Mouse (Mus musculus) midbrain, embryonic 12.5 days (tissue): Measurements from ENCODE around the gene Car9. TPM values are rescaled to one million over a fixed set of nuclear protein-coding genes. Genes with fewer than 3 reads are reported as not detected.

Experiments
- ATAC-seq: fragments of 200-750 bp; cut with Nextera tagmentation; 2 replicates; pipeline ENCODE4 v1.8.0; 2017; ENCODE audit warnings: low read depth, moderate TSS enrichment, moderate library complexity; ENCODE audit not compliant: low FRiP score
- H3K27ac ChIP-seq: fragments of 300-500 bp; sonication (generic); replicated peaks from 2 replicates; pipeline ENCODE4 v1.5.1; 2016; ENCODE audit warnings: mild to moderate bottlenecking
- H3K27me3 ChIP-seq: fragments of 300-500 bp; sonication (generic); 2 replicates; pipeline ENCODE4 v1.6.1; 2016; ENCODE audit warnings: mild to moderate bottlenecking
- H3K36me3 ChIP-seq: fragments of 300-500 bp; sonication (generic); 2 replicates; pipeline ENCODE4 v1.6.1; 2016
- H3K4me1 ChIP-seq: fragments of 300-500 bp; sonication (generic); 2 replicates; pipeline ENCODE4 v1.6.1; 2016
- H3K4me2 ChIP-seq: fragments of 300-500 bp; sonication (generic); replicated peaks from 2 replicates; pipeline ENCODE4 v1.6.1; 2016; ENCODE audit warnings: mild to moderate bottlenecking, moderate library complexity
- H3K4me3 ChIP-seq: fragments of 300-500 bp; sonication (generic); 2 replicates; pipeline ENCODE4 v1.5.1; 2016; ENCODE audit warnings: mild to moderate bottlenecking
- H3K9ac ChIP-seq: fragments of 300-500 bp; sonication (generic); replicated peaks from 2 replicates; pipeline ENCODE4 v1.6.1; 2016; ENCODE audit warnings: mild to moderate bottlenecking, moderate library complexity
- H3K9me3 ChIP-seq: fragments of 300-500 bp; sonication (generic); 2 replicates; pipeline ENCODE4 v1.6.1; 2016; ENCODE audit warnings: mild to moderate bottlenecking
- WGBS: fragments of 180-500 bp; shearing (Covaris S2); methylation state at CpG from one replicate; pipeline ENCODE4 v1.1.7; 2016; 5-methylcytosine and 5-hydroxymethylcytosine counted together
- polyA plus RNA-seq: library from polyadenylated mRNA; unstranded; fragments of >200 nt; fragmentation: Nextera tagmentation; extraction: Ambion mirVana; gene quantifications from 2 replicates; pipeline ENCODE4 v1.2.1, GENCODE M21; 2016

The Car9 gene
- polyA plus RNA-seq, 1 experiment from 2014 or later, result 0.61 TPM

DNA sequence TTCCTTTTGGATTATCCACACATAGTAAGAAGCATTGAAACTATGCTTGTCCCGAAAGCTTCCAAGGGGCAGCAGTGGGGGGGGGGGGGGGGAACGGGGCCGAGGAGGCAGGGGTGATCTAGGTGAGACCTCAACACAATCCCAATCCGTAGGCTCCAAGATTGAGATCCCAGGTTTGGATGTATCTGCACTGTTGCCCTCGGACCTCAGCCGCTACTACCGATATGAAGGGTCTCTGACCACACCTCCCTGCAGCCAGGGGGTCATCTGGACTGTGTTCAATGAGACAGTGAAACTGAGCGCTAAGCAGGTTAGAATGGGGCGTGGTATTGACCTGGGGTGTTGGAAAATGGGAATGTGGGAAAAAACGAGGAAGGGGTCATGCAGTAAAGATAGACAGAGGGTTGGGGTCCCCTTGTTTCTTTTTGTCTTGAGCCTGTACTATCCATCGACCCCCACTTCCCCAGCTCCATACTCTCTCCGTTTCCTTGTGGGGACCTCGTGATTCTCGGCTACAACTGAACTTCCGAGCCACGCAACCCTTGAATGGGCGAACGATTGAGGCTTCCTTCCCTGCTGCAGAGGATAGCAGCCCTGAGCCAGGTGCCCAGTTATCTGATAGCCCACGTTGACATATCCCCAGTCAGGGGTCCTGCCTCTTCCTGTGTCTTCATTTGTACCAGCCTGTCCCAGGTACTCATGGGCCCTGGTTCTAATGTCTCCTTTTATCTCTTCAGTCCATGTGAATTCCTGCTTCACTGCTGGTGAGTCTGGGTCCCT, 5.1 kb downstream of the Car9 start:
- Histone ChIP-seq H3K4me1 (peaks cover 18% of the 10 kb centered on the region), H3K36me3 (no peaks in the 10 kb centered on the region), H3K4me3 (no peak overlapping the region), H3K4me2 (no peak overlapping the region), H3K9ac (no peak overlapping the region), H3K27ac (no peak overlapping the region), H3K27me3 (peaks cover 42% of the 10 kb centered on the region), H3K9me3 (no peaks in the 10 kb centered on the region)
- 76% methylated on average over 19 of the region's 19 CpGs for WGBS
- no peak for ATAC-seq

GRCm38 (mm10) chr4:43512653-43513052, 5.9 kb downstream of the Car9 start:
- no peak overlapping the region for H3K9ac ChIP-seq
- no peaks in the 10 kb centered on the region for H3K36me3 ChIP-seq
- WGBS, result 69% methylated on average over 7 of the region's 7 CpGs
- no peak for ATAC-seq
- H3K4me1 ChIP-seq, result peaks cover 18% of the 10 kb centered on the region
- H3K4me3 ChIP-seq, result no peak overlapping the region
- H3K27me3 ChIP-seq, result peaks cover 34% of the 10 kb centered on the region
- H3K4me2 ChIP-seq, result no peak overlapping the region
- H3K27ac ChIP-seq, result no peak overlapping the region
- no peaks in the 10 kb centered on the region for H3K9me3 ChIP-seq

DNA sequence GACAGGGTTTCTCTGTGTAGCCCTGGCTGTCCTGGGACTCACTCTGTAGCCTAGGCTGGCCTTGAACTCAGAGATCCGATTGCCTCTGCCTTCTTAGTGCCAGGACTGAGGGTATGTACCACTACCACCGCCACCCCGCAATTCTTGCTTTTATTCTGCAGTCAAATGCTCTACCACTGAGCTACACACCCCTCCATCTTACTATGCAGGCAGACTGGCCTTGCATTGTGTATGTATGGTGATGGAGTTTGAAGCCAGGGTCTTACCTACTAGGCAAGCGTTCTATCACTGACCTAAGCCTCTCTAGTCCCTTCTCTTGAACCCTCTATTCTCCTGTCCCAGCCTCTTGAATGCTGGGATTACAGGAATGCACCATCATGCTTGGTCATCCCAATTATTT, 6.5 kb downstream of the Car9 start:
- peaks cover 12% of the 10 kb centered on the region for H3K4me1 ChIP-seq
- H3K27me3 ChIP-seq, result peaks cover 33% of the 10 kb centered on the region
- H3K27ac ChIP-seq, result no peak overlapping the region
- no peak for ATAC-seq
- WGBS, result 94% methylated on average over 4 of the region's 4 CpGs
- no peaks in the 10 kb centered on the region for H3K9me3 ChIP-seq
- no peak overlapping the region for H3K4me3 ChIP-seq
- H3K4me2 ChIP-seq, result no peak overlapping the region
- no peak overlapping the region for H3K9ac ChIP-seq
- no peaks in the 10 kb centered on the region for H3K36me3 ChIP-seq

- no peaks in the 10 kb centered on the region for H3K9me3 ChIP-seq
- no peak overlapping the region for H3K9ac ChIP-seq
- H3K4me2 ChIP-seq, result no peak overlapping the region
- no peak overlapping the region for H3K4me3 ChIP-seq
- peaks cover 33% of the 10 kb centered on the region for H3K27me3 ChIP-seq
- H3K27ac ChIP-seq, result no peak overlapping the region
- peaks cover 12% of the 10 kb centered on the region for H3K4me1 ChIP-seq
- no peak for ATAC-seq
- 76% methylated on average over 4 of the region's 4 CpGs for WGBS
- H3K36me3 ChIP-seq, result no peaks in the 10 kb centered on the region
Observed at GRCm38 (mm10) chr4:43513791-43514190, 7.0 kb downstream of the Car9 start.

DNA sequence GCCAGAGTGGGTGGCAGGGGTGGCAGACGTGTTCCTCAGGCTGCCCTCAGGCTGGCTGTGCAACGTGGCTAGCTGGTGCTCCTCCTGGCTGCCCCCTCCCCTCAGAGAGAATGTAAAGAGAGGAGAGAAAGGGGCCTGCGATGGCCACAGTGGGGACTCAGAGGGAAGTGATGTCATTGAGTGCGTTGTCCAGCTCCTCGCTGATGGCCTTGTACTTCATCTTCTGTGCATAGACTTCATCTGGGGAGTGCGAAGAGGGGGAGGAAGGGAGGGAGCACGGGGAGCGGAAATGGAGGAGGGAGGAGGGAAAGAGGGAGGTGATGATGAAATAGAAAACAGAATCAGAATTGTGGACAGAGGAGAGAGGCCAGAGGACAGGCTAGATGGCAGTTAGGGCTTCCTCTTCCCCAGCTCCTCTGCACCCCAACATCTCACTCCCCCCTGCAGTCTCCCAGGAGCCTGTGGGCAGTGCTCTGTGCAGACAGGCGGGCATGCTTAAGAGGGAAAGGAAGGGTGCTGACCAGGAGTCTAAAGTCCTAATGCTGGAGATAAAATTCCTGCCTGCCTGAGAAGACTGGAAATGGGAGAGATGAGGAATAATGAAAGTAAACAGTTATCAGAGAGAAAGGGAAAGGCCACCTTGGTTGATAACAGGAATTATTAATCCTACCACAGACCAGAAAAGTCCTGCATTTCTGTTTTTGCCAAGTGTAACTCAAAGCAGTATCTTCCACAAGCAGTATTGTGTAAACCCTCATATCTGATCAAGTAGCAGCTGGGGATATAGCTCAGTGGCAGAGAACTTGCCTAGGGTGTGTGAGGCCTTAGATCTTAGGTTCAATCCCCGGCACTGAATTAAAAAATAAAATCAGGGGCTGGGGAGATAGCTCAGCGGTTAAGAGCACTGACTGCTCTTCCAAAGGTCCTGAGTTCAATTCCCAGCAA, 9.3 kb downstream of the Car9 start:
- ATAC-seq, result no peak
- 70% methylated on average over 11 of the region's 11 CpGs for WGBS
- H3K9me3 ChIP-seq, result no peaks in the 10 kb centered on the region
- peaks cover 34% of the 10 kb centered on the region for H3K27me3 ChIP-seq
- H3K36me3 ChIP-seq, result no peaks in the 10 kb centered on the region
- H3K9ac ChIP-seq, result no peak overlapping the region
- no peak overlapping the region for H3K4me3 ChIP-seq
- no peak overlapping the region for H3K4me2 ChIP-seq
- no peak overlapping the region for H3K27ac ChIP-seq
- peaks cover 12% of the 10 kb centered on the region for H3K4me1 ChIP-seq

DNA sequence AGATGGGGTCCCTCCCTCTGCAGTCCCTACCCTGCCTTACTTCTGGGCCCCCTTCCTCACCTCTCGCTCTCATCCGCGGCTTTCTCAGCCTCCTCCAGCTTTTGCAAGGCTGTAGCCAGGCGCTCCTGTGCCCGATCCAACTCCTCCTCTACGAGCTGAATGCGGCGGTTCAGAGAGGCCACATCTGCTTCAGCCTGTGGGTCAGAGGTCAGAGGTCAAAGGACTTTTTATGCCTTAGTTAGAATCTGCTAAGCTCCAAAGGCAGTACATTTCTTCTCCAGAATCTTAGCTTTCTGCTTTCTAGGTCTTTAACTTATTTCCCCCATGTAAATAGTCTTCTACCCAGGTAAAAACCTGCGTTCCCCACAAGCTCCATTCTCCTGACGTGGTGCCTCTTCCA, 12.8 kb downstream of the Car9 start:
- peak overlapping the region; percentile 36; the same call in 1 of the 2 replicates for H3K4me2 ChIP-seq
- H3K36me3 ChIP-seq, result no peaks in the 10 kb centered on the region
- H3K27ac ChIP-seq, result no peak overlapping the region
- 12% methylated on average over 10 of the region's 10 CpGs for WGBS
- peaks cover 30% of the 10 kb centered on the region for H3K4me1 ChIP-seq
- ATAC-seq, result no peak
- H3K9ac ChIP-seq, result no peak overlapping the region
- peaks cover 61% of the 10 kb centered on the region for H3K27me3 ChIP-seq
- H3K9me3 ChIP-seq, result no peaks in the 10 kb centered on the region
- no peak overlapping the region for H3K4me3 ChIP-seq

DNA sequence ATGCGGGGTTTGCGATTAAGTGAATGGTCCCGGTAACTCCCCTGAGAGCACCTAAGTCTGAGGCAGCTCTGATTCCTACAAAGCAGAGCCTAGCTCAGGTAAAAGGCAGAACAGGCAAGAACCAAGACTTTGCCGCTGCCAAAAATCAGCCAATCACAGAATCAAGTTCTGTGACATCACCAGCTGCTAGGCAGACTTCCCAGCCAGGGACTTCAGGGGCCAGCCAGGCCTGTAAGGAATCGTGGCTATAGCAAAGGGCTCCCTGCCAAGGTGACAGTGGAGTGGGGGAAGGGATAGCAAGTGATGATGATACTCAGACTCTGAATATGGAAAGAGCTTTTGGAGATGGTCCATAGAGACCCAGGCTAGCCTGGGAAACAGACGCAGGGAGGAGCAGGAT, 13.2 kb downstream of the Car9 start:
- 15% methylated on average over 6 of the region's 6 CpGs for WGBS
- H3K4me1 ChIP-seq, result peaks cover 32% of the 10 kb centered on the region
- H3K36me3 ChIP-seq, result no peaks in the 10 kb centered on the region
- peak overlapping the region; percentile 36; the same call in 1 of the 2 replicates for H3K4me2 ChIP-seq
- no peak overlapping the region for H3K9ac ChIP-seq
- H3K9me3 ChIP-seq, result no peaks in the 10 kb centered on the region
- peaks cover 65% of the 10 kb centered on the region for H3K27me3 ChIP-seq
- H3K27ac ChIP-seq, result no peak overlapping the region
- no peak overlapping the region for H3K4me3 ChIP-seq
- peak; percentile 53; the same call in 1 of the 2 replicates for ATAC-seq

DNA sequence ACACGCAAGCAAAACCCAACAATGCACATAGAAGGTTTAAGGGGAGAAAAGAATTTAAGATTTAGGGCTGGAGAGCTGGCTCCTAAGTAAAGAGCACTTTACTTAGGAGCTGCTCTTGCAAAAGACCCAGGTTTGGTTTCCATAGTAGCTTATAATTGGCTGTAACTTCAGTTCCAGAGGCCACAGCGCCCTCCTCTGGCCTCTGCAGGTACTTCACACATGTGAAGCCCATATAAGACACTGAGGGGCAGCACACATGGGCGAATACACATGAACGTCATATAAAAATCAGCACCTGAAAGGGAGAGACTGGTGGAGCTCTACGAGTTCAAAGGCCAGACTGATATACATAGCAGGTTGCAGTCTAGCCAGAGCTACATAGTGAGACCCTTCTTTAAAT, 21.1 kb downstream of the Car9 start:
- Histone ChIP-seq H3K4me2 (no peak overlapping the region), H3K4me3 (no peak overlapping the region), H3K36me3 (peaks cover 20% of the 10 kb centered on the region), H3K27ac (no peak overlapping the region), H3K27me3 (peaks cover 28% of the 10 kb centered on the region), H3K9me3 (0 out of 2 replicates have a peak, but pooled peaks cover 4% of the 10 kb centered on the region), H3K4me1 (peaks cover 19% of the 10 kb centered on the region), H3K9ac (no peak overlapping the region)
- WGBS, result 68% methylated on average over 5 of the region's 5 CpGs
- no peak for ATAC-seq

DNA sequence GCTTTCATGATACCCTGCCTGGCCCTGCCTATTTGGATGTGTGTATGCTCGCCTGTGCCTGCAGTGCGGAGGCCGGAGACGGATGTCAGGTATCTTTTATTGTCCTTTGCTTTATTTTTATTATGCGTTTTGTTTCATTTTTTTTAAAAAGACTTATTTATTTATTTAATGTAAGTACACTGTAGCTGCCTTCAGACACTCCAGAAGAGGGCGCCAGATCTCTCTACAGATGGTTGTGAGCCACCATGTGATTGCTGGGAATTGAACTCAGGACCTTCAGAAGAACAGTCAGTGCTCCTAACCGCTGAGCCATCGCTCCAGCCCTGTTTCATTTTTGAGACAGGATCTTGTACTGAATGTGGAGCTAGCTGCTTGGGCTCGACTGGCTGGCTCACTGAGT, 21.7 kb downstream of the Car9 start:
- no peak overlapping the region for H3K9ac ChIP-seq
- WGBS, result 79% methylated on average over 9 of the region's 9 CpGs
- H3K4me1 ChIP-seq, result peaks cover 13% of the 10 kb centered on the region
- H3K27ac ChIP-seq, result no peak overlapping the region
- H3K9me3 ChIP-seq, result 0 out of 2 replicates have a peak, but pooled peaks cover 4% of the 10 kb centered on the region
- H3K4me2 ChIP-seq, result no peak overlapping the region
- no peak for ATAC-seq
- peaks cover 26% of the 10 kb centered on the region for H3K36me3 ChIP-seq
- H3K27me3 ChIP-seq, result peaks cover 22% of the 10 kb centered on the region
- H3K4me3 ChIP-seq, result no peak overlapping the region

DNA sequence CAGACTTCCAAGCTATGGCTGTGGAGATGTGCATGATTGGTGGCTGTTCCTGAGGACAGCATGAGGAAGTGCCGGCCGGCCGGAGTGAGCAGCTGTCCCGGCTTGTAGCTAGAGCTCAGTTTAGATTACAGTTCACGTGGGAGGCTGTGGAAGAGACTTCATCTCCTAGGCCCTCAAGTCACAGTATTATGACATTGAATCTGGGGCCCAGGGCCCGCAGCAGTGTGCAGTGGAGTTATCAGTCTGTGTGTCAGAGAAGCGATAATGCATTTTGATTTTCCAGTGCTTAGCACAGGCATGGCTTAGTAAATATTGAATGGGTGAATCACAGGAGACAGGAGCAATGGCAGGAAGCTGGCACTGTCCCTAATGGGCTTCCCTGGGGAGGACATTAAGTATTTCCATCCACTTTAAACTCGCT, 23.3 kb downstream of the Car9 start:
- H3K27ac ChIP-seq, result no peak overlapping the region
- H3K4me3 ChIP-seq, result no peak overlapping the region
- ATAC-seq, result no peak
- WGBS, result 72% methylated on average over 8 of the region's 8 CpGs
- H3K4me2 ChIP-seq, result no peak overlapping the region
- H3K27me3 ChIP-seq, result peaks cover 6% of the 10 kb centered on the region
- H3K9me3 ChIP-seq, result 0 out of 2 replicates have a peak, but pooled peaks cover 4% of the 10 kb centered on the region
- H3K4me1 ChIP-seq, result no peaks in the 10 kb centered on the region
- H3K36me3 ChIP-seq, result peaks cover 42% of the 10 kb centered on the region
- no peak overlapping the region for H3K9ac ChIP-seq

GRCm38 (mm10) chr4:43530581-43530980, 23.8 kb downstream of the Car9 start:
- Histone ChIP-seq H3K9ac (no peak overlapping the region), H3K4me1 (no peaks in the 10 kb centered on the region), H3K27me3 (peaks cover under 1% of the 10 kb centered on the region), H3K4me2 (no peak overlapping the region), H3K4me3 (no peak overlapping the region), H3K9me3 (0 out of 2 replicates have a peak, but pooled peaks cover 4% of the 10 kb centered on the region), H3K27ac (no peak overlapping the region), H3K36me3 (peaks cover 47% of the 10 kb centered on the region)
- 27% methylated on average over 7 of the region's 7 CpGs for WGBS
- no peak for ATAC-seq

- peaks cover 73% of the 10 kb centered on the region for H3K36me3 ChIP-seq
- H3K9ac ChIP-seq, result no peak overlapping the region
- 88% methylated on average over 9 of the region's 9 CpGs for WGBS
- H3K4me3 ChIP-seq, result no peak overlapping the region
- no peak overlapping the region for H3K4me2 ChIP-seq
- no peaks in the 10 kb centered on the region for H3K4me1 ChIP-seq
- H3K27ac ChIP-seq, result no peak overlapping the region
- no peak for ATAC-seq
- H3K9me3 ChIP-seq, result no peaks in the 10 kb centered on the region
- no peaks in the 10 kb centered on the region for H3K27me3 ChIP-seq
Observed at GRCm38 (mm10) chr4:43533270-43533669, 26.5 kb downstream of the Car9 start.
